Mouse (Mus musculus): ENCODE data around the gene Ccdc171. TPM values are rescaled to one million over a fixed set of nuclear protein-coding genes. Genes with fewer than 3 reads are reported as not detected.
A peak's percentile ranks its signal among the peaks of the same experiment; 100 is the strongest.
"Not testable (repeated sequence)": the region's sequence is repeated elsewhere in the genome, so short reads cannot be mapped to it uniquely, and the experiment has no call there.

Ccdc171 gene
- polyA plus RNA-seq, 1 experiment from 2014 or later: 3.5 TPM

DNA sequence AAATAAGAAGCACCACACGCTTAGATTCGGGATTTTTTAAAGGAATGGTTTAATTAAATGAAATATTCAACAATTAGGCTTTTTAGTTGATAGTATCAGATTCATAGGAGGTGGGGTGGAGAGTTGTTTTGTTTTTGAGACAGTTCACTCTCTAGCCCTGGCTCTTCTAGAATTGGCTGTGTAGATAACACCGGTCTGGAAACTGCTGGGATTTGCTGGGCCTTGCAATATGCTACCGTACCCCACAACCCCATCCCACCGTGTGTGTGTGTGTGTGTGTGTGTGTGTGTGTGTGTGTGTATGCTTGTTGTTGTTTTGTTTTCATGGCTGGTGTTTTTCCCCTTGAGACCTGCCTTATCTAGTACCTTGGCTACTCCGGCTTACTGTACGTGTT is 24.3 kb upstream of the Ccdc171 start:
- 33% methylated on average over 7 of the region's 7 CpGs for WGBS
- H3K27ac ChIP-seq: peak overlapping the region; percentile 47; the same call in 1 of the 2 replicates
- no peaks in the 10 kb centered on the region for H3K27me3 ChIP-seq (ENCODE audit: control insufficient read depth, insufficient read depth, low read length)
- peak overlapping the region; percentile 39 for H3K4me3 ChIP-seq (replicated peaks; ENCODE audit: low read length)
- peak overlapping the region; percentile 66 for H3K9ac ChIP-seq
- no peaks in the 10 kb centered on the region for H3K36me3 ChIP-seq (replicated peaks; ENCODE audit: control insufficient read depth, insufficient read depth)
- peak; percentile 79 for ATAC-seq (ENCODE audit: low FRiP score)
- DNase-seq (ENCODE audit: low spot score): no peak
- no peaks in the 10 kb centered on the region for H3K4me1 ChIP-seq (replicated peaks; ENCODE audit: control insufficient read depth, insufficient read depth, low read length)
- no peaks in the 10 kb centered on the region for H3K9me3 ChIP-seq (ENCODE audit: control insufficient read depth, low read length)
- H3K4me2 ChIP-seq (replicated peaks): peak overlapping the region; percentile 62

DNA sequence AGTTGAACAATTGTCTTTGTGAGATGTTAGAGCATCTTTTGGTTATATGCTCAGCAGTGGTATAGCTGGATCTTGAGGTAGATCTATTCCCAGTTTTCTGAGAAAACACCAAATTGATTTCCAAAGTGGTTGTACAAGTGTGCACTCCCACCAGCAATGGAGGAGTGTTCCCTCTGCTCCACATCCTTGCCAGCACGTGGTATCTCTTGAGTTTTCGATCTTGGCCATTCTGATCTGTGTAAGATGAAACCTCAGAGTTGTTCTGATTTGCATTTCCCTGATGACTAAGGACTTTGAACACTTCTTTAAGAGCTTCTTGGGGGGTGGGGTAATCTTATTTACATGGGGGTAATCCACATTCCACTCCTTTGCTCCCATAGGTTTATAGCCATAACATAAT is 15.7 kb upstream of the Ccdc171 start:
- WGBS: 65% methylated on average over 2 of the region's 2 CpGs

DNA sequence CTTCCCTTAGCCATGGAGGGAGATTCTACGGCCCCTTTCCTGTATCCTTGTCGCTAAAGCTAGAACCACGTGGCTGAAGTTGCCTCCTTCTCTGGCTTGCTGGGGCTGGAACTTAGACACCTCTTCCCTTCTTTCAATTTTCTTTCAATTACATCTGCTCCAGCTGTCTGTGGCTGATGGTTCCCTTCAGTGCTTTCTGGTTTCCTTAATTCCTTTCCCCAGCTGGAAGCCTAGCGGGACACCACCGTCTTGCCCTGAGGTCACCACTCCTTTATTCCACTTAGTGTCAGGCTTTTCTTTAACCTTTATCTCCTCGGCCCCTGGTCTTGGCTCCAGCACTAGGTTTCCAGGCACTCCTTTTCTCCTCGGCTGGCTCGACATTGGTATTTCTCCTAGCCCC is 14.3 kb upstream of the Ccdc171 start:
- Histone ChIP-seq H3K9ac (no peak overlapping the region), H3K36me3 (replicated peaks; ENCODE audit: control insufficient read depth, insufficient read depth) (no peaks in the 10 kb centered on the region), H3K27ac (no peak overlapping the region), H3K4me2 (replicated peaks) (no peak overlapping the region), H3K27me3 (ENCODE audit: control insufficient read depth, insufficient read depth, low read length) (no peaks in the 10 kb centered on the region), H3K4me3 (replicated peaks; ENCODE audit: low read length) (no peak overlapping the region), H3K4me1 (replicated peaks; ENCODE audit: control insufficient read depth, insufficient read depth, low read length) (no peaks in the 10 kb centered on the region), H3K9me3 (ENCODE audit: control insufficient read depth, low read length) (no peaks in the 10 kb centered on the region)
- no peak for DNase-seq (ENCODE audit: low spot score)
- WGBS: 43% methylated on average over 8 of the region's 8 CpGs
- no peak for ATAC-seq (ENCODE audit: low FRiP score)

More for the DNA sequence above, 15.7 kb upstream of the Ccdc171 start:
- H3K27me3 ChIP-seq (ENCODE audit: control insufficient read depth, insufficient read depth, low read length): no peaks in the 10 kb centered on the region
- no peak for DNase-seq (ENCODE audit: low spot score)
- H3K9ac ChIP-seq: no peak overlapping the region
- H3K4me1 ChIP-seq (replicated peaks; ENCODE audit: control insufficient read depth, insufficient read depth, low read length): no peaks in the 10 kb centered on the region
- H3K9me3 ChIP-seq (ENCODE audit: control insufficient read depth, low read length): no peaks in the 10 kb centered on the region
- no peak for ATAC-seq (ENCODE audit: low FRiP score)
- H3K36me3 ChIP-seq (replicated peaks; ENCODE audit: control insufficient read depth, insufficient read depth): no peaks in the 10 kb centered on the region
- no peak overlapping the region for H3K4me3 ChIP-seq (replicated peaks; ENCODE audit: low read length)
- no peak overlapping the region for H3K4me2 ChIP-seq (replicated peaks)
- no peak overlapping the region for H3K27ac ChIP-seq

DNA sequence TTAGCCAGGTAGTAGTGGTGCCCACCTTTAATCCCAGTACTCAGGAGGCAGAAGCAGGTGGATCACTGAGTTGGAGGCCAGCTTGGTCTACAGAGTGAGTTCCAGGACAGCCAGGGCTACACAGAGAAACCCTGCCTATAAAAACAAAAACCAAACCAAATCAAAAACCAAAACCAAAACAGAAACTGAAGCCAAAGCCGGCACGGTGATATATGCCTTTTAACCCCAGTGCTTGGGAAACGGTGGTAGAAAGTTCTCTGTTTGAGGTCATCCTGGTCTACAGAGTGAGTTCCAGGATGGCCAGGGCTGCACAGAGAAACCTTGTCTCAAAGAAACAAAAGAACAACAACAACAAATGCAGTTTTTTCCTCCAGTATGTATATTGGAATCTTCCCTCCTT is 13.1 kb upstream of the Ccdc171 start:
- Histone ChIP-seq H3K36me3 (replicated peaks; ENCODE audit: control insufficient read depth, insufficient read depth) (no peaks in the 10 kb centered on the region), H3K4me3 (replicated peaks; ENCODE audit: low read length) (no peak overlapping the region), H3K27me3 (ENCODE audit: control insufficient read depth, insufficient read depth, low read length) (no peaks in the 10 kb centered on the region), H3K4me1 (replicated peaks; ENCODE audit: control insufficient read depth, insufficient read depth, low read length) (no peaks in the 10 kb centered on the region), H3K9me3 (ENCODE audit: control insufficient read depth, low read length) (no peaks in the 10 kb centered on the region), H3K9ac (no peak overlapping the region), H3K27ac (no peak overlapping the region), H3K4me2 (replicated peaks) (no peak overlapping the region)
- WGBS: 94% methylated on average over 3 of the region's 3 CpGs
- ATAC-seq (ENCODE audit: low FRiP score): no peak
- DNase-seq (ENCODE audit: low spot score): no peak

DNA sequence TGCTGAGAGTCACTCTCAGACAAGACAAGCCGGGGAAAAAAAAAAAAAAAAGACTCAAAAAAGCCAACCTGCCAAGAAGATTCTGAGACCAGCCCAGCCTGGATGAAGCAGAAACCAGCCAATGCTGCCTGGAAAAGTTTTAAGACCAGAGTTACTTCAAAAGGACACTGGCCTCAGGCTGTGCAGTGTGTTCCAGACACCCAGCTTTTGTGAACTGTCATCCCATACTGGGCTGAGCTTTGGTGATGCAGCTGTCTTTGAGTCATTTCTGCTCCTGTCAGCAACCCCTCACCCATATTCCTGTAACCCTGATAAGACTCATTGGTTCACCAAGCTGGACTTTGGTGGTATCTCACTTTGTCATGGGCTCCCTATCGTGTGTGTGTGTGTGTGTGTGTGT is 12.7 kb upstream of the Ccdc171 start:
- DNase-seq (ENCODE audit: low spot score): no peak
- Histone ChIP-seq H3K4me2 (replicated peaks) (no peak overlapping the region), H3K4me3 (replicated peaks; ENCODE audit: low read length) (no peak overlapping the region), H3K9ac (no peak overlapping the region), H3K27me3 (ENCODE audit: control insufficient read depth, insufficient read depth, low read length) (no peaks in the 10 kb centered on the region), H3K9me3 (ENCODE audit: control insufficient read depth, low read length) (no peaks in the 10 kb centered on the region), H3K27ac (no peak overlapping the region), H3K36me3 (replicated peaks; ENCODE audit: control insufficient read depth, insufficient read depth) (no peaks in the 10 kb centered on the region), H3K4me1 (replicated peaks; ENCODE audit: control insufficient read depth, insufficient read depth, low read length) (no peaks in the 10 kb centered on the region)
- 88% methylated on average over 2 of the region's 2 CpGs for WGBS
- ATAC-seq (ENCODE audit: low FRiP score): no peak

DNA sequence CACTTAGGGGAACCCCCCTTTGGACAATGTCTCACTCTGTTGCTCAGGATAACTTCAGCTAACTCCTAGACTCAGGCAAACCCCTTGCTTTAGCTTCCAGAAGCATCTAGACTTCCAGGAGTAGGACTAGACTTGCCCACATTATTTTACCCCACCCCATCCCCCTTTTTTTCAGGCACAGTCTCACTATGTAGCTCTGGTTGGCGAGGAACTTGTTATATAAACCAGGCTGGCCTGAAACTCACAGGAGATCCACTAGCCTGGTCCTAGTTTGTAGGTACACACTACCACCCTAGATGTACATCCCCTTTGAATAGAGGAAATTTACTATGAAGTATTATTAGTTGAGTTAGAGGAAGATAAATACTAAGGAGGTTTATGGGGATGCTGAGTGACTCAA is 11.2 kb upstream of the Ccdc171 start:
- no peaks in the 10 kb centered on the region for H3K4me1 ChIP-seq (replicated peaks; ENCODE audit: control insufficient read depth, insufficient read depth, low read length)
- H3K4me2 ChIP-seq (replicated peaks): no peak overlapping the region
- DNase-seq (ENCODE audit: low spot score) (no peak), ATAC-seq (ENCODE audit: low FRiP score) (no peak)
- no peaks in the 10 kb centered on the region for H3K36me3 ChIP-seq (replicated peaks; ENCODE audit: control insufficient read depth, insufficient read depth)
- 89% methylated on average over 1 of the region's 1 CpGs for WGBS
- H3K9ac ChIP-seq: no peak overlapping the region
- H3K9me3 ChIP-seq (ENCODE audit: control insufficient read depth, low read length): no peaks in the 10 kb centered on the region
- no peak overlapping the region for H3K27ac ChIP-seq
- H3K4me3 ChIP-seq (replicated peaks; ENCODE audit: low read length): no peak overlapping the region
- H3K27me3 ChIP-seq (ENCODE audit: control insufficient read depth, insufficient read depth, low read length): no peaks in the 10 kb centered on the region

DNA sequence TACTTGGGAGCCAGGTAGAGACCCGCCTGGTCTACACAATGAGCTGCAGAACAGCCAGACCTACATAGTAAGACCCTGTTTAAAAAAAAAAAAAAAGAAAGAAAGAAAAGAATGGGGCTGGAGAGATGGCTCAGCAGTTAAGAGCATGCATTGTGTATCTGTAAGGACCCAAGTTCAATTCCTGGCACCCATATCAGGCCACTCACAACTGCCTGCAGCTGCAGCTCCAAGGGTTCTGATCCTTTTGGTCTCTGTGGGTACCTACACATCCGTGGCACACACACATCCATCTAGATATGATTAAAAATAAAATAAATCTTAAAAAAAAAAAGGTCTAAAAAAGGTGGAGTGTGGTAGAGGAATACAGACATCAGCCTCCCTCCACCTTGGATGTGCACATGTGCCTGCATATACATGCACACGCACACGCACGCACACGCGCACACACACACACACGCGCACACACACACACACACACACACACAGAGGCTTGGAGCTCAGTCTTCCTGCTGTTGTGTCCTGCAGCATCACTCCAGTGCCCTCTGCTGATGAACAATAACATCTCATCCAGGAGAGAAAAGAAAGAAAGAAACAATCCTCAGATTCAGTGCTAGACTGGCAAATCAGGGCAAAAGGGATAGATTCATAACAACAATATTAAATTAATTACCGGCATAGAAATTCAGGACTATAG is 10.2 kb upstream of the Ccdc171 start:
- Histone ChIP-seq H3K9me3 (ENCODE audit: control insufficient read depth, low read length) (no peaks in the 10 kb centered on the region), H3K36me3 (replicated peaks; ENCODE audit: control insufficient read depth, insufficient read depth) (no peaks in the 10 kb centered on the region), H3K4me3 (replicated peaks; ENCODE audit: low read length) (no peak overlapping the region), H3K4me1 (replicated peaks; ENCODE audit: control insufficient read depth, insufficient read depth, low read length) (no peaks in the 10 kb centered on the region), H3K9ac (no peak overlapping the region), H3K27ac (no peak overlapping the region), H3K4me2 (replicated peaks) (no peak overlapping the region), H3K27me3 (ENCODE audit: control insufficient read depth, insufficient read depth, low read length) (no peaks in the 10 kb centered on the region)
- peak; percentile 54 for DNase-seq (ENCODE audit: low spot score)
- ATAC-seq (ENCODE audit: low FRiP score): no peak
- WGBS: 82% methylated on average over 10 of the region's 10 CpGs

DNA sequence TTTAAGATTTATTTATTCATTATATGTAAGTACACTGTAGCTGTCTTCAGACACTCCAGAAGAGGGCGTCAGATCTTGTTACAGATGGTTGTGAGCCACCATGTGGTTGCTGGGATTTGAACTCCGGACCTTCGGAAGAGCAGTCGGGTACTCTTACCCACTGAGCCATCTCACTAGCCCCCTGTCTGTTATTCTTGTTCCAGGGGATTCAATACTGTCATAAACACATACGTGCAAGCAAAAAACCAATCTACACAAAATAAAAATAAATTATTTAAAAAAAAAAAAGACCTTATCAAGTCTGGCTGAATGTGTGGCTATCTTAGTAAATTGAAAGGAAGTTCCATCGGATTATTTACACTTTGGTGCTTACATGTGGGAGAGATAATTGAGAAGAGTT is 9.2 kb upstream of the Ccdc171 start:
- not testable (repeated sequence) for H3K4me2 ChIP-seq (replicated peaks); H3K9me3 ChIP-seq (ENCODE audit: control insufficient read depth, low read length); H3K27me3 ChIP-seq (ENCODE audit: control insufficient read depth, insufficient read depth, low read length); H3K27ac ChIP-seq; DNase-seq (ENCODE audit: low spot score); ATAC-seq (ENCODE audit: low FRiP score); H3K4me3 ChIP-seq (replicated peaks; ENCODE audit: low read length); H3K4me1 ChIP-seq (replicated peaks; ENCODE audit: control insufficient read depth, insufficient read depth, low read length); H3K9ac ChIP-seq; H3K36me3 ChIP-seq (replicated peaks; ENCODE audit: control insufficient read depth, insufficient read depth)
- WGBS: 94% methylated on average over 5 of the region's 6 CpGs

DNA sequence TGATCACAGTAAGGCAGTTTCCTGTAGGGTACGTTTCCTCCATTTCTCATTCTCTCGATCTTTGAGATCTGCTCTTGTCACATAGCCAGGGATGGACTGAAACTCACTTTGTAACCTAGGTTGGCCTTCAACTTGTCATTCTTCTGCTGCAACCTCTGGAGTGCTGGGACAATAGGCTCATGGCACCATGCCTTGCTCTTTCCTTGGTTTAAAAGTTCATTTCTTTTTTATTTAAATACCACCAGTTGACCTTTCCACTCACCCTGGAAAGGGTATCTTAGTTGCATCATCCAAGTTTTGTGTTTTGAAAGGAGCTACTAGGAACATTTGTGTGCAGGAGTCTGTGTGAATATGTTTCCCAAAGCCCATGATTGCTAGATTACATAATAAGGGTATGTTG is 6.2 kb upstream of the Ccdc171 start:
- H3K9ac ChIP-seq: no peak overlapping the region
- H3K4me1 ChIP-seq (replicated peaks; ENCODE audit: control insufficient read depth, insufficient read depth, low read length): peaks cover 8% of the 10 kb centered on the region
- no peaks in the 10 kb centered on the region for H3K9me3 ChIP-seq (ENCODE audit: control insufficient read depth, low read length)
- H3K4me3 ChIP-seq (replicated peaks; ENCODE audit: low read length): no peak overlapping the region
- DNase-seq (ENCODE audit: low spot score) (no peak), ATAC-seq (ENCODE audit: low FRiP score) (no peak)
- no peaks in the 10 kb centered on the region for H3K36me3 ChIP-seq (replicated peaks; ENCODE audit: control insufficient read depth, insufficient read depth)
- H3K27ac ChIP-seq: no peak overlapping the region
- WGBS: 72% methylated on average over 2 of the region's 2 CpGs
- no peaks in the 10 kb centered on the region for H3K27me3 ChIP-seq (ENCODE audit: control insufficient read depth, insufficient read depth, low read length)
- no peak overlapping the region for H3K4me2 ChIP-seq (replicated peaks)

DNA sequence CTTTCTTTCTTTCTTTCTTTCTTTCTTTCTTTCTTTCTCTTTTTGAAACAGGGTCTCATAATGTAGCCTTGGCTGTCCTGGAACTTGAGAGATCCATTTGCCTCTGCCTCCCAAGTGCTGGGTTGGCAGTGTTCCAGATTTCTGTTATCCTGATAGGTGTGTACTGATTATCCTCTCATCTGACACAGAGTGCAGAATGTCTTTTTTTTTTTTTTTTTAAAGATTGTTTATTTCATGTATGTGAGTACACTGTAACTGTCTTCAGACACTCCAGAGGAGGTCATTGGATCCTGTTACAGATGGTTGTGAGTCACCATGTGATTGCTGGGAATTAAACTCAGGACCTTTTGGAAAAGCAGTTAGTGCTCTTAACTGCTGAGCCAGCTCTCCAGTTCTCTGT is 5.5 kb upstream of the Ccdc171 start:
- H3K9ac ChIP-seq: no peak overlapping the region
- H3K36me3 ChIP-seq (replicated peaks; ENCODE audit: control insufficient read depth, insufficient read depth): no peaks in the 10 kb centered on the region
- no peaks in the 10 kb centered on the region for H3K9me3 ChIP-seq (ENCODE audit: control insufficient read depth, low read length)
- H3K4me2 ChIP-seq (replicated peaks): no peak overlapping the region
- H3K27me3 ChIP-seq (ENCODE audit: control insufficient read depth, insufficient read depth, low read length): no peaks in the 10 kb centered on the region
- H3K4me1 ChIP-seq (replicated peaks; ENCODE audit: control insufficient read depth, insufficient read depth, low read length): peaks cover 11% of the 10 kb centered on the region
- H3K27ac ChIP-seq: no peak overlapping the region
- H3K4me3 ChIP-seq (replicated peaks; ENCODE audit: low read length): no peak overlapping the region
- no peak for ATAC-seq (ENCODE audit: low FRiP score)
- DNase-seq (ENCODE audit: low spot score): no peak

Measured in hindbrain, embryonic 14.5 days (tissue).